Mouse (Mus musculus) limb, embryonic 11.5 days (tissue): ENCODE results near the gene Hmcn1. TPM values are rescaled to one million over a fixed set of nuclear protein-coding genes. Genes with fewer than 3 reads are reported as not detected.
A peak's percentile ranks its signal among the peaks of the same experiment; 100 is the strongest.

Experiments
- ATAC-seq: fragments of 200-750 bp; cut with Nextera tagmentation; 2 replicates; pipeline ENCODE4 v1.8.0; 2017; ENCODE audit warnings: low read depth; ENCODE audit not compliant: insufficient number of reproducible peaks, low FRiP score, low TSS enrichment
- DNase-seq: peaks from one replicate; pipeline ENCODE4 v3.0.0-alpha.2; 2015; ENCODE audit warnings: low spot score
- H3K27ac ChIP-seq: fragments of 300-500 bp; sonication (generic); replicated peaks from 2 replicates; pipeline ENCODE4 v1.5.1; 2014; ENCODE audit warnings: low read depth, mild to moderate bottlenecking, low read length
- H3K27me3 ChIP-seq: fragments of 300-500 bp; sonication (generic); 2 replicates; pipeline ENCODE4 v1.6.1; 2014; ENCODE audit warnings: mild to moderate bottlenecking, low read length, mixed read lengths; ENCODE audit not compliant: control insufficient read depth, insufficient read depth
- H3K36me3 ChIP-seq: fragments of 300-500 bp; sonication (generic); 2 replicates; pipeline ENCODE4 v1.6.1; 2014; ENCODE audit warnings: mild to moderate bottlenecking, low read length, moderate library complexity, mixed read lengths; ENCODE audit not compliant: control insufficient read depth, insufficient read depth
- H3K4me1 ChIP-seq: fragments of 300-500 bp; sonication (generic); 2 replicates; pipeline ENCODE4 v1.6.1; 2014; ENCODE audit warnings: low read length, mixed read lengths; ENCODE audit not compliant: control insufficient read depth, insufficient read depth
- H3K4me2 ChIP-seq: fragments of 300-500 bp; sonication (generic); 2 replicates; pipeline ENCODE4 v1.6.1; 2014; ENCODE audit warnings: low read depth, mild to moderate bottlenecking, moderate library complexity; ENCODE audit not compliant: severe bottlenecking
- H3K4me3 ChIP-seq: fragments of 300-500 bp; sonication (generic); 2 replicates; pipeline ENCODE4 v1.5.1; 2014; ENCODE audit warnings: low read depth, low read length
- H3K9ac ChIP-seq: fragments of 300-500 bp; sonication (generic); 2 replicates; pipeline ENCODE4 v1.6.1; 2014; ENCODE audit warnings: mild to moderate bottlenecking, low read length
- H3K9me3 ChIP-seq: fragments of 300-500 bp; sonication (generic); 2 replicates; pipeline ENCODE4 v1.6.1; 2016; ENCODE audit warnings: low read length; ENCODE audit not compliant: control insufficient read depth
- WGBS: fragments of 180-500 bp; shearing (Covaris S2); extraction: QIAGEN DNeasy Blood & Tissue Kit; methylation state at CpG from one replicate; pipeline ENCODE4 v1.1.7; 2014; 5-methylcytosine and 5-hydroxymethylcytosine counted together
- polyA plus RNA-seq: library from polyadenylated mRNA; unstranded; fragments of >200 nt; fragmentation: Nextera tagmentation; extraction: Ambion mirVana; gene quantifications from 2 replicates; pipeline ENCODE4 v1.2.1, GENCODE M21; 2014

Hmcn1 gene
- polyA plus RNA-seq, 1 experiment from 2014 or later = 28.0 TPM

DNA sequence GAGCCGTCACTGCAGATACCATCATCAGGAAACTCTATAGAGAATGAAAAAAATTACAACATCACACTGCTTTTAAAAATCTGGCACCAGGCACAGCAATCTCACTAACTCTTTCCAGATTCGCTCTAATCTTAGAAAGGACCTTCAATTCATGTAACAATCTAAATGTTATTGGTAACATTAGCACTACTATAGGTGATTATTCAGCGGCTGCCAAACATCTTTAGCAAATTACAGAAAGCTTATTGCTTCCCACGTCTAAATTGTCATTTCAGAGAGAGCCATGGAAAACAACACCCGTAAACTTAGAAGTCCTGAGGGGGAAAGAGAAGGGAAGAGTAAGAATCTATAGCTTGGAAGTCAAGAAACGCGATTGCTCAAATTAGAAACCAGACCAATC lies 163.4 kb downstream of the Hmcn1 start:
- ATAC-seq = no peak
- Histone ChIP-seq H3K27me3 (no peaks in the 10 kb centered on the region), H3K9ac (no peak overlapping the region), H3K4me1 (0 out of 2 replicates have a peak, but pooled peaks cover 2% of the 10 kb centered on the region), H3K9me3 (no peaks in the 10 kb centered on the region), H3K4me2 (no peak overlapping the region), H3K4me3 (no peak overlapping the region), H3K27ac (no peak overlapping the region), H3K36me3 (no peaks in the 10 kb centered on the region)
- no peak for DNase-seq
- 33% methylated on average over 7 of the region's 7 CpGs for WGBS

DNA sequence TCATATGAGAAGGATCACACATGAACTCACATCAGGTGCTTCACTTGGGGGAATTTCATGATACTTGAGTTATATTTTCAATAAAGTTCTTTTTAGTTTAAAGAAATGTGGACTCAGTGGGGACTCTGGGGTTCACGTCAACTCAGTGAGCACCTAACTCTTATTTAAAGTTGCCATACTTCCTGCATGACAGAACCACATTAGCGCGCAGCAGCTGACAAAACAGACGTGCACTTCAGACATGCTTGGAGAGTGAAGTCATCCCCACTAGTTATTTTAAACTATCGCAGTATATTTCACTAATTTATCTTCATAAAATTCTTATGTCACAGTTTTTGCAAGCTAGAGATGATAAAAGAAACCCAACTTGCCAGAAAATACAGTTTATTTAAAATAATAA lies 166.1 kb downstream of the Hmcn1 start:
- ATAC-seq = no peak
- DNase-seq = no peak
- WGBS = 74% methylated on average over 5 of the region's 5 CpGs

DNA sequence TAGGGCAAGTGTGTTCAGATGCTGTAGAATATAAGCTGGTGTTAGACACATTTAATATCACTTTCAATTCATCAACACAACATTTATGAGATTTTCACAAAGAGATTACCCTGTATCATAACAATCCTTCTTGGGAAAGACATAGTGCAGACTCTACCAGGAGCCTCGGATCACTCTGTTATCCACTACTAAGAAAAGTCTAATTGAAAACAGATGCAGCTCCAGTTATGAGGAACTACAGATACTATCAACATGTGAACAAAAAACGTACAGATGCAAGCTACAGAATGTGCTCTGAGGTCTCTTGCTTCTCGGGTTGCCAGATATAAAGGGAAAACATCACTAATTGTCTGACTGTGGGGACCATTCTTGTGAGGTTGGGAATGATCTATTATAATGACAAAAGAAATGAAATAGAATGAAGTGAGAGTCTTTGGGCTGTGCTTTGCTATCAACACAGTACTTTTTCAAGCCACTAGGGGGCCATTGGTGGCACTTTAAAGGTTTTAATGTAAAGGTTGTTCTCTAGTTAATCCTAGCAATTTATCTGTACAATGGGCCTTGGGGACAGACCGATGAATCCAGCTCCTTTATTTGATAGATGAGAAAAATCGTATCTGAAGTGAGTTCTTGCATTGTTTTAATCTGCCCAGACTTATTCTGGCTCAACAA lies 168.8 kb downstream of the Hmcn1 start:
- no peaks in the 10 kb centered on the region for H3K9me3 ChIP-seq
- DNase-seq = no peak
- no peak overlapping the region for H3K27ac ChIP-seq
- H3K4me3 ChIP-seq = no peak overlapping the region
- no peaks in the 10 kb centered on the region for H3K4me1 ChIP-seq
- H3K36me3 ChIP-seq = no peaks in the 10 kb centered on the region
- 56% methylated on average over 5 of the region's 5 CpGs for WGBS
- no peaks in the 10 kb centered on the region for H3K27me3 ChIP-seq
- no peak overlapping the region for H3K9ac ChIP-seq
- no peak overlapping the region for H3K4me2 ChIP-seq
- ATAC-seq = peak; percentile 17; the same call in 1 of the 2 replicates

More for the DNA sequence above, 166.1 kb downstream of the Hmcn1 start:
- Histone ChIP-seq H3K9me3 (no peaks in the 10 kb centered on the region), H3K4me3 (no peak overlapping the region), H3K27ac (no peak overlapping the region), H3K9ac (no peak overlapping the region), H3K27me3 (no peaks in the 10 kb centered on the region), H3K36me3 (no peaks in the 10 kb centered on the region), H3K4me2 (no peak overlapping the region), H3K4me1 (0 out of 2 replicates have a peak, but pooled peaks cover 2% of the 10 kb centered on the region)

DNA sequence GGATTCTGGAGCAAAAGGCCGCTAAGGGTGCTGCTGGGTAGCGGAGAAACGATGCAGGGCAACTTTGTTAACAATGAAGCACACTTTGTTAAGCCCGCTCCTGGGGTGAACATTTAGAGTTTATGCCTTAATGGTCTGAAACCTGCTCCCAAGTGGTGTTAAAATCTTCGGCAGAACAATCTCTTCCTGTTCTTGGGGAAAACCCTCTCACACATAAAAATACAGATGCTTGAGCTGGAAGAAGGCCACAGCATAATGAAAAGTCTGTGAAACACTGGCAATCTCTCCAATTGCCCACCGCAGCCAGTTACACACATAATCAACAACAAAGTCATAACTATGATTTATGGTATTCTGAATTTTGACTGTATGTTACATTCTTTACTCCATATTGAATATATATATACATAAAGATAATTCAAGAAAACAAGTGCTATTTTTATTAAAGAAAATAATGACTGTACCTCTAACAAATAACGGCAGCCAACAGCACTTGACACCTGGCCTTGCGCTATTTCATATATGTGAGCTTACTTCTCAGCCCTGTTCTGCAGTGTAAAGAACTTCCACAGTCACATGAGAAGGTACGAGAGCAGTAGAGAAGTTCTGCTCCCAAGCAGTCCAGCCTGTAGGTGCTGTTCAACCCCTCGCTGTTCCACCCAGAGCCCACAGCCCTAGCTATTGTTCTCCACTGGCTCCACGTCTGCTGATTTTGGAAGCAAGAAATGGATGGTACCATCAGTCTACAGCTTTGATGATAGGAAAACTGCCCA lies 177.0 kb downstream of the Hmcn1 start:
- ATAC-seq = peak; percentile 75; the same call in 1 of the 2 replicates
- no peaks in the 10 kb centered on the region for H3K36me3 ChIP-seq
- H3K27me3 ChIP-seq = no peaks in the 10 kb centered on the region

DNA sequence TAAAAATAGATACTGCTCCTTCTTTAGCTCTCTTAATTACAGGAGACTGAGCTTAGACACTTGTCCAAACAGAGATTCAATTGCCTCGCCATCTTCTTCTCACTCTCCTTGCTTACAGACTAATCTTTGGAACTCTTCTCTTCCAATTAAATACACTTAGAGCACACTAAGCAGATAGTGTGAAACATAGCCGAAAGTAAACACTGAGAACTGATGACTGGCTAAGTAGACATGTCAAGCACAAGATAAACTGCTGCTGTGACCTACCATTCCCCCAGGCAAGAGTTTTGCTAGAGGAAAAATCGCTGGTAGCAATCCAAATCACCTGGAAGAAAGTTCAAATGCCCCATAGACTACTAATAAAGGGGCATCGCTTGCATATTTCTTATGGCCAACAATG lies 178.3 kb downstream of the Hmcn1 start:
- H3K27me3 ChIP-seq = no peaks in the 10 kb centered on the region
- H3K9me3 ChIP-seq = no peaks in the 10 kb centered on the region
- no peak overlapping the region for H3K27ac ChIP-seq
- H3K36me3 ChIP-seq = no peaks in the 10 kb centered on the region
- no peak for ATAC-seq
- H3K4me1 ChIP-seq = 0 out of 2 replicates have a peak, but pooled peaks cover 2% of the 10 kb centered on the region
- no peak overlapping the region for H3K4me2 ChIP-seq
- no peak overlapping the region for H3K9ac ChIP-seq
- no peak overlapping the region for H3K4me3 ChIP-seq
- 58% methylated on average over 4 of the region's 4 CpGs for WGBS
- DNase-seq = no peak

More for the DNA sequence above, 177.0 kb downstream of the Hmcn1 start:
- Histone ChIP-seq H3K27ac (peak overlapping the region; percentile 55; the same call in 1 of the 2 replicates), H3K4me3 (no peak overlapping the region), H3K9ac (no peak overlapping the region), H3K4me1 (0 out of 2 replicates have a peak, but pooled peaks cover 2% of the 10 kb centered on the region), H3K9me3 (no peaks in the 10 kb centered on the region), H3K4me2 (no peak overlapping the region)
- 62% methylated on average over 11 of the region's 11 CpGs for WGBS
- DNase-seq = no peak

DNA sequence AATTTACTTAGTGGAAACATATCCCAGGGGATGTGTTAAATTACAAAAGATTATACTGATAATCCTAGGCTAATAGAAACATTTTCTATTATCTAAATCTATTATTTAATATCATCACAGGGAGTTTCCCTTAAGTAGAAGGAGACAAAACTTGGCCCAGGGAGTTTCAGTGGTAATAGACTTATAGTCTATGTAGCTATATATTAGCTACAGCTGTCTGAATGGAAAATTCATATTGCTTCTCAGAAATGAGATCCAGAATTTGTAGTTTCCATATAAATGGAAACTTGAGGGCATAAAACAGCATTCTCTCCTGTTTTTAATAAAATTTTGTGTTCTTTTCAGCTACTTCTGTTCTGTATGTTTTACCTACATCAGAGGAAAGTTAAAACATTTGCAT lies 179.9 kb downstream of the Hmcn1 start:
- no peak overlapping the region for H3K27ac ChIP-seq
- no peak overlapping the region for H3K9ac ChIP-seq
- no peak overlapping the region for H3K4me3 ChIP-seq
- H3K9me3 ChIP-seq = no peaks in the 10 kb centered on the region
- H3K36me3 ChIP-seq = no peaks in the 10 kb centered on the region
- no peaks in the 10 kb centered on the region for H3K27me3 ChIP-seq
- H3K4me2 ChIP-seq = no peak overlapping the region
- no peak for DNase-seq
- no peak for ATAC-seq
- 0 out of 2 replicates have a peak, but pooled peaks cover 2% of the 10 kb centered on the region for H3K4me1 ChIP-seq

DNA sequence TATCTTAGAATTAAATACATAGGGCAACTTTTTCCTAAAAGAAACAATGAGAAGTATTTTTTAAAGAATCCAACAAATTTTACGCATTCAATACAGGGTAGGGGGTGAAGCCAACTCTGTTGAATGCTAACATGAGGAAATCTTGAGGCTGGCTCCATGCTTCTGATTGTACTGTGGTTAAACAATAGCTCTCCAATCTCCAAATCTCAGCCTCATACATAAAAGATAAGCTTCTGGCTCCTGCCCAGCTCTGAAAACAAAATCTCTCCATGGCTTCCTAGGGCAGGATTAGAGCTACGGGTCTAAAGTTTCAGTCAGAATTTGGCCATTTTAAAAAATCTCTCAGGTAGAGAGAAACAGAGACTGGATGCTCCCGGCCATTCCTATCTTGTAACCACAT lies 186.4 kb downstream of the Hmcn1 start:
- H3K4me2 ChIP-seq = no peak overlapping the region
- no peak overlapping the region for H3K27ac ChIP-seq
- no peaks in the 10 kb centered on the region for H3K27me3 ChIP-seq
- peaks cover 4% of the 10 kb centered on the region for H3K36me3 ChIP-seq
- DNase-seq (no peak), ATAC-seq (no peak)
- H3K9ac ChIP-seq = no peak overlapping the region
- H3K4me3 ChIP-seq = no peak overlapping the region
- no peaks in the 10 kb centered on the region for H3K9me3 ChIP-seq
- 91% methylated on average over 3 of the region's 3 CpGs for WGBS
- no peaks in the 10 kb centered on the region for H3K4me1 ChIP-seq

DNA sequence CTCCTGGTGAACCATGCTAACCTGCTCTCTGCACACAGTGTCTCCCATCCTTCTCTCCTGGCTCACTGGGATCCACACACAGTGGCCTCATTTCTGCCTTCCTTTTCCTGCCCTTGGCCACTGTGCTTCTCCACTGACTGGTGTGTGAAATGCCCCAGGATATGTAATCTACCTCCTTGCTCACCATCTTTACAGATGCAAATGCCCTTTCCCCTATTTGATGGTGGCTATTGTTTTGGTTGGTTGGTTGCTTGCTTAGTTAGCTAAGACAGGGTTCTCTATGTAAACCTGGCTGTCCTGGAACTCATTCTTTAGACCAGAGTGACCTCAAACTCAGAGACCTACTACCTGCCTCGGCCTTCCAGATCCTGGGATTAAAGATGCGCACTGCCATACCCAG lies 187.8 kb downstream of the Hmcn1 start:
- 90% methylated on average over 2 of the region's 2 CpGs for WGBS
- DNase-seq (no peak), ATAC-seq (no peak)
- Histone ChIP-seq H3K27ac (no peak overlapping the region), H3K9me3 (no peaks in the 10 kb centered on the region), H3K9ac (no peak overlapping the region), H3K36me3 (peaks cover 4% of the 10 kb centered on the region), H3K4me2 (no peak overlapping the region), H3K4me1 (no peaks in the 10 kb centered on the region), H3K4me3 (no peak overlapping the region), H3K27me3 (no peaks in the 10 kb centered on the region)
